Mouse (Mus musculus) hindbrain, embryonic 14.5 days (tissue): ENCODE measurements at regions not wholly inside any gene's neighbourhood (a gene's known extent, or its start where the extent isn't known, plus 50 kb on each side); places are given as distances from the start of the nearest gene placed in this dataset.

Experiments used
- ATAC-seq: fragments of 200-750 bp; cut with Nextera tagmentation; 2 replicates; pipeline ENCODE4 v1.8.0; 2017; ENCODE audit warnings: moderate number of reproducible peaks, mild to moderate bottlenecking, moderate TSS enrichment, moderate library complexity; ENCODE audit not compliant: low FRiP score
- DNase-seq: peaks from one replicate; pipeline ENCODE4 v3.0.0-alpha.2; 2015; ENCODE audit warnings: low spot score
- H3K27ac ChIP-seq: fragments of 300-500 bp; sonication (generic); 2 replicates; pipeline ENCODE4 v1.5.1; 2014; ENCODE audit warnings: mild to moderate bottlenecking, moderate library complexity
- H3K27me3 ChIP-seq: fragments of 300-500 bp; sonication (generic); 2 replicates; pipeline ENCODE4 v1.6.1; 2014; ENCODE audit warnings: mild to moderate bottlenecking, low read length, mixed read lengths; ENCODE audit not compliant: control insufficient read depth, insufficient read depth
- H3K36me3 ChIP-seq: fragments of 300-500 bp; sonication (generic); replicated peaks from 2 replicates; pipeline ENCODE4 v1.6.1; 2014; ENCODE audit not compliant: control insufficient read depth, insufficient read depth
- H3K4me1 ChIP-seq: fragments of 300-500 bp; sonication (generic); replicated peaks from 2 replicates; pipeline ENCODE4 v1.6.1; 2014; ENCODE audit warnings: antibody characterized with exemption, low read length, mixed read lengths; ENCODE audit not compliant: control insufficient read depth, insufficient read depth
- H3K4me2 ChIP-seq: fragments of 300-500 bp; sonication (generic); replicated peaks from 2 replicates; pipeline ENCODE4 v1.6.1; 2014; ENCODE audit warnings: mild to moderate bottlenecking, moderate library complexity
- H3K4me3 ChIP-seq: fragments of 300-500 bp; sonication (generic); replicated peaks from 2 replicates; pipeline ENCODE4 v1.5.1; 2014; ENCODE audit warnings: mild to moderate bottlenecking, low read length
- H3K9ac ChIP-seq: fragments of 300-500 bp; sonication (generic); 2 replicates; pipeline ENCODE4 v1.6.1; 2014
- H3K9me3 ChIP-seq: fragments of 300-500 bp; sonication (generic); 2 replicates; pipeline ENCODE4 v1.6.1; 2016; ENCODE audit warnings: low read length; ENCODE audit not compliant: control insufficient read depth
- WGBS: fragments of 180-500 bp; shearing (Covaris S2); extraction: QIAGEN DNeasy Blood & Tissue Kit; methylation state at CpG from one replicate; pipeline ENCODE4 v1.1.7; 2014; 5-methylcytosine and 5-hydroxymethylcytosine counted together

GRCm38 (mm10) chr6:117604834-117605233, 236.1 kb upstream of the Zfp637 start:
- WGBS: 95% methylated on average over 2 of the region's 2 CpGs
- H3K36me3 ChIP-seq: no peaks in the 10 kb centered on the region
- H3K9ac ChIP-seq: no peak overlapping the region
- H3K27me3 ChIP-seq: no peaks in the 10 kb centered on the region
- ATAC-seq (no peak), DNase-seq (no peak)
- peaks cover 7% of the 10 kb centered on the region; the same call in 1 of the 2 replicates for H3K9me3 ChIP-seq
- no peaks in the 10 kb centered on the region for H3K4me1 ChIP-seq
- no peak overlapping the region for H3K27ac ChIP-seq
- no peak overlapping the region for H3K4me3 ChIP-seq
- H3K4me2 ChIP-seq: no peak overlapping the region

DNA sequence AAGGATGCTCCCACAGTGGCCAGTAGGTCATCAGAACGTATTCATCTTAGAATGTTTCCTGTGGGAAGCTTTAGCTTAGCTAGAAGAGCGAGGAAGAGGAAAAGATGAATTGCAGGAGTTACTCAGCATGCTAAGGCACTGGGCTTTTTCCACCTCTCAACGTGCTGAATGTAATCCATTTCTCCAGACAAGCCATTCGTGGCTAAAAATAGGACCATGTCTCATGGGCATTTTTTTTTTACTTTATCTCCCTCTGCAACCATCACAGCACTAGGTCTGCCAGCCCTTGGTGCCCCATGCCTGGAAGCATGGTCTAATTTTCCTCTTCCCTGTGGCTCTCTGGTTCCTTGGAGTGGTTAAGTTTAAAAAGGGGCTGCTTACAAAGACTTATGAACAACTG, 235.3 kb upstream of the Zfp637 start:
- H3K4me3 ChIP-seq: no peak overlapping the region
- no peak overlapping the region for H3K9ac ChIP-seq
- 66% methylated on average over 4 of the region's 4 CpGs for WGBS
- no peaks in the 10 kb centered on the region for H3K4me1 ChIP-seq
- H3K36me3 ChIP-seq: no peaks in the 10 kb centered on the region
- DNase-seq (no peak), ATAC-seq (no peak)
- H3K27ac ChIP-seq: no peak overlapping the region
- H3K27me3 ChIP-seq: no peaks in the 10 kb centered on the region
- no peak overlapping the region for H3K4me2 ChIP-seq
- H3K9me3 ChIP-seq: peaks cover 7% of the 10 kb centered on the region; the same call in 1 of the 2 replicates

GRCm38 (mm10) chr6:117606211-117606610, 234.8 kb upstream of the Zfp637 start:
- Histone ChIP-seq H3K27me3 (no peaks in the 10 kb centered on the region), H3K36me3 (no peaks in the 10 kb centered on the region), H3K9ac (no peak overlapping the region), H3K4me2 (no peak overlapping the region), H3K9me3 (peaks cover 7% of the 10 kb centered on the region; the same call in 1 of the 2 replicates), H3K27ac (no peak overlapping the region), H3K4me1 (no peaks in the 10 kb centered on the region), H3K4me3 (no peak overlapping the region)
- no peak for DNase-seq
- no peak for ATAC-seq
- WGBS: 89% methylated on average over 6 of the region's 6 CpGs

DNA sequence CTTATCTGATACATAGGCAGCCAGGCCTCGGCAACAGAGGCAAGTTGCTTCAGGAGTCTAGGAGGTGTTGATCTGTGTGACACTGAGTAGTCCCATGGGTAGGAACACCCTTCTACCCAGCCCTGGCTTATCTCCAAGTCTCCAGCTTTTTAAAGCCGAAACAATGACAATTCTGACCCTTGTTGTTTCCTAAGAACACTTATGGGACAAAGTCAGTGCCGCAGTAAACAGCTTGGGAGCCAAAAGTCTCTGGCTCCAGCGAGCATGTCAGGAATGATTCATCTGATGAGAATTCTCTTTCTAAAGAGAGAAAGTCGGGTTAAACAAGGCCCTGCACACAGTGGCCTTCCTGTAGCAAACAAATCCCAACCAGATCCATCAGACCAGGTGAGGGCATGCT, 234.0 kb upstream of the Zfp637 start:
- WGBS: 75% methylated on average over 5 of the region's 5 CpGs
- Histone ChIP-seq H3K4me2 (no peak overlapping the region), H3K27me3 (no peaks in the 10 kb centered on the region), H3K4me3 (no peak overlapping the region), H3K4me1 (no peaks in the 10 kb centered on the region), H3K36me3 (no peaks in the 10 kb centered on the region), H3K9me3 (peaks cover 7% of the 10 kb centered on the region; the same call in 1 of the 2 replicates), H3K27ac (no peak overlapping the region), H3K9ac (no peak overlapping the region)
- no peak for ATAC-seq
- DNase-seq: no peak

GRCm38 (mm10) chr6:117609476-117610404, 231.2 kb upstream of the Zfp637 start:
- no peak overlapping the region for H3K4me2 ChIP-seq

GRCm38 (mm10) chr6:117611281-117611680, 229.7 kb upstream of the Zfp637 start:
- no peak for DNase-seq
- no peaks in the 10 kb centered on the region for H3K36me3 ChIP-seq
- no peaks in the 10 kb centered on the region for H3K4me1 ChIP-seq
- ATAC-seq: no peak
- no peak overlapping the region for H3K9ac ChIP-seq
- no peaks in the 10 kb centered on the region for H3K9me3 ChIP-seq
- 92% methylated on average over 10 of the region's 10 CpGs for WGBS
- H3K27ac ChIP-seq: no peak overlapping the region
- H3K4me3 ChIP-seq: no peak overlapping the region
- H3K4me2 ChIP-seq: no peak overlapping the region
- H3K27me3 ChIP-seq: no peaks in the 10 kb centered on the region

More at GRCm38 (mm10) chr6:117609476-117610404, 231.2 kb upstream of the Zfp637 start:
- DNase-seq (peak; percentile 37), ATAC-seq (no peak)
- no peaks in the 10 kb centered on the region for H3K36me3 ChIP-seq
- no peak overlapping the region for H3K27ac ChIP-seq
- no peaks in the 10 kb centered on the region for H3K4me1 ChIP-seq
- 73% methylated on average over 11 of the region's 11 CpGs for WGBS
- no peak overlapping the region for H3K4me3 ChIP-seq
- no peak overlapping the region for H3K9ac ChIP-seq
- no peaks in the 10 kb centered on the region for H3K9me3 ChIP-seq
- no peaks in the 10 kb centered on the region for H3K27me3 ChIP-seq

- Histone ChIP-seq H3K27me3 (no peaks in the 10 kb centered on the region), H3K36me3 (no peaks in the 10 kb centered on the region), H3K27ac (no peak overlapping the region), H3K4me2 (no peak overlapping the region), H3K4me1 (no peaks in the 10 kb centered on the region), H3K4me3 (no peak overlapping the region), H3K9me3 (no peaks in the 10 kb centered on the region), H3K9ac (no peak overlapping the region)
- ATAC-seq: no peak
- 94% methylated on average over 8 of the region's 8 CpGs for WGBS
- no peak for DNase-seq
Observed at GRCm38 (mm10) chr6:117611965-117612364, 229.0 kb upstream of the Zfp637 start.

DNA sequence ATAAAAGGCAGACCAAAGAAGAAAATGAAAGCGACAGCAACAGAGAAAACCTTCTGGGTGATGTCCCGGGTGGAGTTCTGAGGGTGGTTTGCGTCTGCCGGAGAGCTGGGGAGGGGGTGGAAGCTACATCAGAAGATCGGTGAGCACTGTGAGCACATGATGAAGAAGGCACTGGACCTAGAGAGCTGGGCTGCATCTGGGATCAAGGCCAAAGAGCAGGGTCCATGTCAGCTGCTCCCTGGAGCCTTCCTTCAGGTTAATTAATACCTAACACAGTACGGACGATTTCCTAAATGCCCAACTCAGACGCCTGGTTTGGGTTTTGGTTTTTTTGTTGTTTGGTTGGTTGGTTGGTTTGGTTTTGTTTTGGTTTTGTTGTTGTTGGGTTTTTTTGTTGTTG, 228.6 kb upstream of the Zfp637 start:
- Histone ChIP-seq H3K4me1 (no peaks in the 10 kb centered on the region), H3K4me2 (no peak overlapping the region), H3K27me3 (no peaks in the 10 kb centered on the region), H3K4me3 (no peak overlapping the region), H3K9ac (no peak overlapping the region), H3K27ac (no peak overlapping the region), H3K36me3 (no peaks in the 10 kb centered on the region), H3K9me3 (no peaks in the 10 kb centered on the region)
- 84% methylated on average over 8 of the region's 8 CpGs for WGBS
- ATAC-seq (no peak), DNase-seq (no peak)

- no peaks in the 10 kb centered on the region for H3K36me3 ChIP-seq
- H3K4me3 ChIP-seq: no peak overlapping the region
- H3K9me3 ChIP-seq: no peaks in the 10 kb centered on the region
- no peak overlapping the region for H3K4me2 ChIP-seq
- H3K4me1 ChIP-seq: no peaks in the 10 kb centered on the region
- H3K27ac ChIP-seq: no peak overlapping the region; the same call in 1 of the 2 replicates
- H3K9ac ChIP-seq: no peak overlapping the region
- WGBS: 74% methylated on average over 11 of the region's 11 CpGs
- H3K27me3 ChIP-seq: no peaks in the 10 kb centered on the region
- ATAC-seq (no peak), DNase-seq (no peak)
Observed at GRCm38 (mm10) chr6:117613656-117614350, 227.2 kb upstream of the Zfp637 start.
